Mouse (Mus musculus): ENCODE results near the gene D11Wsu47e.

DNA sequence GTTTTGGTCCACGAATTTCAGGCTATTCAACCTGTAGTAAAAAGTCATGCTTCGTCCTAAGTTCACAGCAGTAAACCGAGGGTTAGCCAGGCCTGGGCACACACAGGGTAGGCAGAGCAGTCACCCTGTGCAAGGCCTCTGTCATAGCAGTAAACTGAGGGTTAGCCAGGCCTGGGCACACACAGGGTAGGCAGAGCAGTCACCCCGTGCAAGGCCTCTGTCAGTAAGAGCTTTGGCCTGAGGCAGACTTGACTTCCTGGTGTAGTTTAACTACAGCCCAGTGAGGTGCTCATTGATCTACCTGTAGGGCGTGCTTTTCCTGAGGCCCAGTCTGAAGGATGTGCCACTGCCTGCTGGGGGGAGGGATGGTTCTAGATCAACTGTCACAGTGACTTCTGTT lies 7.1 kb downstream of the D11Wsu47e start:
- TF ChIP-seq CTCF (IDR thresholded peaks at IDR 0.05; ENCODE audit: extremely low read depth, insufficient read length, insufficient replicate concordance, low read depth, low read length) (no peak), POLR2A (IDR thresholded peaks at IDR 0.05; ENCODE audit: low read depth, low read length) (no peak)

All from small intestine, adult 2 months (tissue).